Mouse (Mus musculus) embryonic fibroblast, embryonic 13.5 days (primary cell): ENCODE measurements at regions not wholly inside any gene's neighbourhood (a gene's known extent, or its start where the extent isn't known, plus 50 kb on each side); places are given as distances from the start of the nearest gene placed in this dataset.

ENCODE experiments used
- CTCF ChIP-seq: IDR thresholded peaks from 2 replicates; pipeline ENCODE4 v1.5.1; 2011; ENCODE audit warnings: mild to moderate bottlenecking, control low read depth, low read length, moderate library complexity, borderline replicate concordance; ENCODE audit not compliant: insufficient read depth
- POLR2A ChIP-seq: IDR thresholded peaks from 2 replicates; pipeline ENCODE4 v1.6.1; 2011; ENCODE audit warnings: low read depth, mild to moderate bottlenecking, control low read depth, low read length, moderate library complexity

DNA sequence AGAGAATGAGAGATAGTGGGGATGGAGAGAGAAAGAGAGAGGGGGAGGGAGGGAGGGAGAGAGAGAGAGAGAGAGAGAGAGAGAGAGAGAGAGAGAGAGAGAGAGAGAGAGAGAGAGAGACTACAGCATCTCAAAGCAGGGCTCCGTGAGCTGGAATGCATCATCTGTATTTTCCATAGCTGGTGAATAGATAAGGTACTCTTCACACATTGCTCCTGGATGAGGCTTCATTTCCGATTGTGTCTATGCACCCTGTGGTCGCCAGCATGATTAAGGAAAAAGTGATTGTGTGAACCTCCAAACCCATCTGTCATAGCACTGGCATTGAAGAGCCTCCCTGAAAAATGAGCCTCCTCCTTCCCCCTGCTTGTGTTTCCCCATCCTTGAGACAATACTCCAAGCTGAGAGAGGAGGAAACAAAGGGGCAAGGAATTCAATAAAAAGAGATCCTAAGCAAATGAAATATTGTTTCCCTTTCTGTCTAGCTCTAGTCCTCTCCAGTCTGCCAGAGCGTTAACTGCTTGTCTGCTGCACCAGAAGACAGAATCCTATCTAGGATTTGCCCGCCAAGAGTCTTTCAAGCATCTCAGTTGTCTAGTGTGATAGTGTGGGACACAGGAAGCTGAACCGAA lies 130.4 kb upstream of the Spats2l start:
- no peak for TF ChIP-seq CTCF
- no peak for TF ChIP-seq POLR2A
